Mouse (Mus musculus) splenic B cell, adult 2 months (primary cell): ENCODE measurements around the gene Ccdc160.

Source experiments
- DNase-seq: peaks from one replicate; pipeline ENCODE4 v3.0.0-alpha.2; 2011; ENCODE audit warnings: low read depth, low spot score
- H3K27me3 ChIP-seq: 2 replicates; pipeline ENCODE4 v1.6.1; 2012; ENCODE audit warnings: mild to moderate bottlenecking, low read length, moderate library complexity, mixed read lengths; ENCODE audit not compliant: control insufficient read depth, poor library complexity, insufficient read depth, severe bottlenecking
- H3K36me3 ChIP-seq: 2 replicates; pipeline ENCODE4 v1.6.1; 2012; ENCODE audit warnings: mild to moderate bottlenecking, low read length, moderate library complexity, mixed read lengths; ENCODE audit not compliant: control insufficient read depth, poor library complexity, insufficient read depth, severe bottlenecking

Ccdc160 gene

DNA sequence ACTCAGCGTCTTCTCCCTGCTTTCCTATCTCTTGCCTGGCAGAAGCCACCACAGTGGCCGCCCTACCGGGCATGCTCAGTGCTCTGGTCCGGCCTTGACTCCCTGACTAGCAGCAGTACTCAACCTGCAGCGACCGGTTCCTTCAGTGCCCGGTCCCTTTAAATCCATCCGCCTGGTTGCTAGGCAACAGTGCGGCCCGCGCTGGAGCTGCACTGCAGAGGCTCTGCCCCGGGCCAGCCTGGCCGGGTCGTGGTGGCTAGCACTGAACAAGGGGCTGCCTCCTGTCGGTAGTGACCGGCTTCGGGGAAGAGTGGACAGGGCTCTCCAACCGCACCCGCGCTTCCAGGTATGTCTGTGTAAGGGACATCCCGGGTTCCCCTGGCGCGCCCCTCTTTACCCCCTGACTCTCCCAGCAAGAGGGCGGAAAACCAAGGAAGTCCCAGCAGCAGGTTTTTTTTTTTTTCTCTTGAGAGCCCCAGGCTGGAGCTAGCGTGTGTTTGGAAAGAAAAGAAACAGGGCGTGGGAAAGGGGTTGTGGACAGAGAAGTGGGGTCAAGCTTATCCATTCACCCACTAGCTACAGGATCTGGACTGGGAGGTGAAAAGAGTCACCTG lies at the start of gene Ccdc160:
TSS of gene Ccdc160 (plus strand) at position 221 of the 614 bp plus-strand sequence.
- DNase-seq: peak; percentile 20
- no peaks in the 10 kb centered on the region for H3K36me3 ChIP-seq
- H3K27me3 ChIP-seq: no peaks in the 10 kb centered on the region

DNA sequence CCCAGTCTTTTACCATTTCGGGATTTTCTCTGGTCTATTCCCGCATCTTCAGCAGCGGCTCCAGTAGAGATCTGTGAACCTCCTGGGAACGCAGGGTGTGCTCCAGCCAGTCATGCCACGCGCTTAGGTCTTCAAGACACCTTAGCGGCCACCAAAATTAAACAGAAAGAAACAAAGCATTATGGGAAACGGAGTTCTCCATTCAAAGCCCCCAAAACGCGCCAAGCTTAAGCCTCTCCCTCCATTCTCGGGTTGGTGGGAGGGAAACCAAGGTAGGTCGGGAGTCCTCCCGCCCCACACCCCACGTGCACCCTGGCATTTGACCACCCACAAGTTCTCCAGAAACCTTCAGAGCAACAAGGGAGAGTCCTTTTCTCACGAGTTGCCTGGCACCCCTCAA lies 47.2 kb upstream of the Ccdc160 start:
- Histone ChIP-seq H3K27me3 (no peaks in the 10 kb centered on the region), H3K36me3 (no peaks in the 10 kb centered on the region)
- DNase-seq: peak; percentile 24

DNA sequence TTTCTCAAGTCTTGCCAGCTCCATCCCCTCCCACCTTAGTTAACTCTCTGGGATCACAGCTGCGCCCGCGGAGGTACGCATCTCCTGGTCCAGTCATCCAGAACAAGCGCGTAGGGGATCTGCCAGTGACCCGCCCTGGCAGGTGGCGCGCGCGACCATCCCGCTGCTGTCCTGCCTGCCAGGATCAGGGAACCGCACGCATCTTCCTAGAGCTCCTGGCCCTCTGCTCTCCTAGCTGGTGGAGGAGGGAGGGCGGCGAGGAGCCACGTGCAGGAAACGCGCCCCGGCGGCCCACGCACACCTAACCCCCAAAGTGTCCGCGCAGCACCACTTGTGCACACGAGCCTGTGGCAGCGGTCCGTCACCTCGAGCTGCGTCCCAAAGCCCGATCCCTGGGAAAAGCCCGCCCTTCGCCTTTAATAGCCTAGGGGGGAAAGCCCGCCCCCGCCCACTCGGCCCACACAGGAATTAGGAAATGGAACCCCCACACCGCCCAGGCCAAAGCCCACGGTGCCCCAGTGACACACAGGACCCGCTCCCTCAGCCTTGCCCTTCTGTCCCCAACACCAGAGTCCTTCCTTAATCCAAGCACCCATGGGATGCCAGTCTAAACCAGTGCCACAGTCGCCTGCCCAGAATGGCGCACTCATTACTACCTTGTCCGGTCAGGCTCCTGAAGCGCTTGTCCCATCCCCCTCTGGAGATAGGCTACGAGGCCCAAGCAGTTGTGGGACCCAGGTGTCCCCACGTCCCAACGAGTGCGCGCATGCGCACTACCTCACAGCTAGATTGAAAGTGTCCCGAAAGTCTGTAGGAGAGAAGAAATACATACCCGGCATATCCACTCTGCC lies 46.6 kb upstream of the Ccdc160 start:
- DNase-seq: peak; percentile 62
- no peaks in the 10 kb centered on the region for H3K36me3 ChIP-seq
- H3K27me3 ChIP-seq: no peaks in the 10 kb centered on the region

DNA sequence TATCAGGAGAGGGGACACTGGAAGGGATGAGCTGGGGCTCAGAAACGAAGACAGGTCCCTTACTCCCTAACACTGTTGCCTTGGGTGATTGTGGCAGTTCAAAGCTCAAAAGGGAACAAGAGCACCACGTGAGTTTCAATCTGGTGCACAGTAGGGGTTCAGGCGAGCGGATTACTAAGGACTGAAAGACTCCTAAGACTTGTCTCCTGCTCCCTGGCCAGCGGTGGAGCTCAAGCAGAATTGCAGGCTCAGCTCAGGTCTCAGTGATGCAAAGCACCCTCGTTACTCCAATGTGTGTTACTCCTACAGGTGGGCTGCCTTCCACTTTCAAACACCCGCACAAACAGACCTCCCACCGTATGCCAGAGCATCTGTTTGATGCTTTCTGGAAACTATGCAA lies 45.5 kb upstream of the Ccdc160 start:
- Histone ChIP-seq H3K27me3 (no peaks in the 10 kb centered on the region), H3K36me3 (no peaks in the 10 kb centered on the region)
- DNase-seq: peak; percentile 10

GRCm38 (mm10) chrX:52745917-52746316 lies 45.1 kb upstream of the Ccdc160 start:
- H3K27me3 ChIP-seq: no peaks in the 10 kb centered on the region
- H3K36me3 ChIP-seq: no peaks in the 10 kb centered on the region
- peak; percentile 53 for DNase-seq

GRCm38 (mm10) chrX:52746849-52747248 lies 44.2 kb upstream of the Ccdc160 start:
- Histone ChIP-seq H3K27me3 (no peaks in the 10 kb centered on the region), H3K36me3 (no peaks in the 10 kb centered on the region)
- DNase-seq: no peak

DNA sequence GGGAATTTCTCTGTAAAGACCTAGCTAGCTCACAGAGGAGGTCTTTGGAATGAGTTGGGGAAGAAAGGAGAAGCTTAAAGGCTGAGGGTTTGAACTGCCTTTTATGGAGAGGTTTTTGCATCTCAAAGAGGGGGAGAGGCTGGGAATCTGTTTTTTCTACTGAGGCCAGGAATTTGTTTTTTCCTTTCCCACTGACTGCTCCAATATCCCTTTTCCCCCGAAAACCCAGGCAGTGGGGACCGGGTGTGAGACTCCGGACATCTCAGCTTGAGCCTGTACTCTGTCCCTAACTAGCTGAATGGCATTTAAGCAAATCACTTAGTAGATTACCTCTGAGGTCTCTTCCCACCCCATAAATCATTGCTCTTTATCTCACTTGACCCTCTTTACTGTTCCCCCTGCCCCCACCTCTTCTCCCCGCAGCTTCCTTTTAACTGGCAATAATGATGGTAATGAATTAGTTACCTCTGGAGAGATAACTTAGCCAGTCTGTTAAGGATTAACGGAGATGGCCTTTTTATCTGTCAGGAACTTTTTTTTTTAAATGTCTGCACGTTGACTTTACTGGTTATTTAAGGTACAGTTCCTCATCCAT lies 37.4 kb upstream of the Ccdc160 start:
- Histone ChIP-seq H3K36me3 (no peaks in the 10 kb centered on the region), H3K27me3 (no peaks in the 10 kb centered on the region)
- no peak for DNase-seq

DNA sequence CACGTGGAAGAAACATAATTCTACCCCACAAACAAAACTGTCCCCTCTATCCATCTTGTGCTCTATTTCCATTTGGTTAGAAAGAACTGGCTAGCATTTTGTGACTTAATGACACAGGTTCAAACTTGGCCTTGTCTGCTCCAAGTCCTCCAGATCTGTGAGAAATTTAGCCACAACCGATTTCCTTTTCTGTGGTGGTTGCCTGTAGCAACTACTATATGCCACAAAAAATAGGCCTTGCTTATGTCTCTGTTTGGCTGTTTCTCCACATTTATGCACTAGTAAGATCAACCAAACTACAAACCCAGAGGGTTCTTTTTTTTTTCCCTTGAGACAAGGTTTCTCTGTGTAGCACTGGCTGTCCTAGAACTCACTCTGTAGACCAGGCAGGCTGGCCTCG lies 33.8 kb upstream of the Ccdc160 start:
- DNase-seq: no peak
- no peaks in the 10 kb centered on the region for H3K27me3 ChIP-seq
- H3K36me3 ChIP-seq: no peaks in the 10 kb centered on the region

DNA sequence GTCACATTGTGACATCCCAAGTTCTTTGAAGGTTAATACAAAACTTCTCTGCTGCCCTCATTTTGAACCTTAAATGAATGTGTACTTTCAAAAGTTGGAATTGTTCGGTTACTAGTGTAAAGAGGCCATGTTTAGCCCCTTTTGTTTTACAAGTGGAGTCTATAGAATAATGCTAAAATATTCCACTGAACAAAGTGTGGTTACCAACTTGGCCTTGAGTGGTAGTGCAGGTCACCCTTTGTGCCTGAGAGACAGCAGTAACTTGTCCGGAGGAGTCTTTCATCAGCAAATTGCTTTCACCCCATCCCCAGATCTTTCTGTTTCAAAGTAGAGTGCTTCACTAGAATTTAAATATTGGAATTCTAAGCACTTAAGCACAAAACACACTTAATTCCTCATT lies 31.8 kb upstream of the Ccdc160 start:
- no peak for DNase-seq
- no peaks in the 10 kb centered on the region for H3K27me3 ChIP-seq
- no peaks in the 10 kb centered on the region for H3K36me3 ChIP-seq

GRCm38 (mm10) chrX:52760191-52760945 lies 30.6 kb upstream of the Ccdc160 start:
- Histone ChIP-seq H3K36me3 (no peaks in the 10 kb centered on the region), H3K27me3 (no peaks in the 10 kb centered on the region)
- DNase-seq: peak; percentile 10

DNA sequence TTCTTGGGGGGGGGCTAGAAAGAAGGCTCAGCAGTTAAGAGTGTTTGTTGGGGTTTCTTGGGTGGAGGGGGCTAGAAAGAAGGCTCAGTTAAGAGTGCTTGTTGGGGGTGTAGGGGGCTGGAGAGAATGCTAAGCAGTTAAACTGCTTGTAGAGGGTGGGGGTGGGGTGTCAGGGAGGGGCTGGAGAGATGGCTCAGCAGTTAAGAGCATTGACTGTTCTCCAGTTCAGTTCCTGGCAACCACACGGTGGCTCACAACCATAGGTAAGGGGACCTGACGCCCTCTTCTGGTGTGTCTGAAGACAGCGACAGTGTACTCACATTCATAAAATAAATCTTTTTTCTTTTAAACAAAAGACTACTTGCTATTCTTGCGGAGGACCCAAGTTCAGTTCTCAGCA lies 28.8 kb upstream of the Ccdc160 start:
- Histone ChIP-seq H3K36me3 (no peaks in the 10 kb centered on the region), H3K27me3 (no peaks in the 10 kb centered on the region)
- DNase-seq: no peak

DNA sequence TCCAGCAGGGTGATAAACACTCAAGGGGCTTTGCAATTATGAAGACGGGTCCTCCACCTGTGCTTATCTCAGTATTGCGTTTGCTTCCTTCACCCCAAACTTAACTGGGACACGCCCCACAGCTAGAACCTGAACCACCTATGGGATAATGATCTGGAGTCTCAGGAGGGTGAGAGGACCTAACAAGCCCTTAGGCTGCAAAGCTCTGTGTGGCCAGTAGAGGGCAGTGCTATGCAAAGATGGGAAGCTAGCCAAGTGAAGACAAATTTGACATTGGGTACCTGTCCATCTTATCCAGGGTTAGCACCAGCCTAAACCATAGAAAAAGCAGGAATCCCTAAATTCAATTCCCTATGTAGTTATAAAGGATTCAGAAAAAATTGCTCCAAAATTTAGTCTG lies 15.0 kb upstream of the Ccdc160 start:
- no peaks in the 10 kb centered on the region for H3K27me3 ChIP-seq
- no peaks in the 10 kb centered on the region for H3K36me3 ChIP-seq
- peak; percentile 65 for DNase-seq

DNA sequence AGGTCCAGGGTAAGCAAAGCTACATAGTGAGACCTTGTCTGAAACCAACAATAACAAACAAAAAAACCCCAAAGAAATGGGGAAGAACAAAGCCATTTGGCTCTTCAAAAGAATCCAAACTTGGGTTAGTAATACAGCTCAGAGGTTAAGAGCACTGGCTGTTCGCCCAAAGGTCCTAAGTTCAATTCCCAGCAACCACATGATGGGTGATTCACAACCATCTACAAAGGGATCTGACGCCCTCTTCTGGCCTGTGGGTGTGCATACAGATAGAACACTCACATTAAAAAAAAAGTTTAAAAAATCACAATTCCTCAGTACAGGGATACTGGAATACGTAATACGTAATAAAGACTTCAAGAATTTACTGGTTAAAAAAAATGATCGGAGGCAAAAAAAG lies 13.3 kb upstream of the Ccdc160 start:
- H3K36me3 ChIP-seq: no peaks in the 10 kb centered on the region
- peak; percentile 6 for DNase-seq
- H3K27me3 ChIP-seq: no peaks in the 10 kb centered on the region

DNA sequence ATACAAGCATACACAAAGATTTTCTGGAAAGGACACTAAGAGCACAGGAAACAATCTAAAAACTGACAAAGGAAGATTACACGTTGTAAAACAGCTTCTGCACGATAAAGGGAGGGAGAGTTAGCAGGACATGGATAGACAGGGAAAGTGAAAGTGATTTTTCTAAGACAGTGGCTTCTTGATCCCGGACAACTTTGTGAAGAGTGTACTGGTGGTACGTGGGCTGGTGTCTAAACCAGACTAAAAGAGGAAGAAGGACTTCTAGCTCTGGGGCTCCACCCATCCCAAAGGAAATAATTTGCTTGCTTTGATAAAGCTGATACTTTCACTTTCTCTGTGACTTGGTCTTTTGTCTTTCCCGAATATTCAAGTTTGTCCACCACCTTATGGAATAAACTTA lies 7.1 kb upstream of the Ccdc160 start:
- no peaks in the 10 kb centered on the region for H3K27me3 ChIP-seq
- H3K36me3 ChIP-seq: no peaks in the 10 kb centered on the region
- DNase-seq: peak; percentile 50
